In genomic region chr5:21732930-21733329, GRCm38 (mm10) we compare ENCODE assay signal across 9 mouse cellular contexts. TPM values are rescaled to one million over a fixed set of nuclear protein-coding genes. Genes with fewer than 3 reads are reported as not detected.
DNase-seq lines count a peak whose midpoint lies in the region; ATAC-seq and TF ChIP-seq lines count a peak whose summit lies in the region.
"Had no signal": no experiment of that assay in that cellular context is flagged by ENCODE, and none has a peak within 500 bp of the region (broad histone marks: within the 10 kb centered on the region; RNA-seq: fewer than 3 reads in every experiment).

No protein-coding gene starts in this region.

- H3K4me3 ChIP-seq in limb, embryonic 11.5 days (ENCODE audit: low read depth, low read length): no peak overlapping the region
- no peak overlapping the region for H3K4me3 ChIP-seq in limb, embryonic 10.5 days
- no peak overlapping the region for H3K4me3 ChIP-seq in embryonic facial prominence, embryonic 11.5 days (ENCODE audit: low read depth, low read length)
- no peak overlapping the region for H3K4me3 ChIP-seq in heart, embryonic 13.5 days
- no peak overlapping the region for H3K4me3 ChIP-seq in kidney, postnatal 0 days (replicated peaks; ENCODE audit: low read depth, low read length)
- no peak overlapping the region for H3K4me3 ChIP-seq in lung, embryonic 14.5 days (ENCODE audit: low read depth, low read length)
- H3K4me3 ChIP-seq: limb, embryonic 15.5 days had no signal

- H3K4me1 ChIP-seq in limb, embryonic 11.5 days (ENCODE audit: control insufficient read depth, insufficient read depth, low read length): peaks cover 2% of the 10 kb centered on the region; the same call in 1 of the 2 replicates
- peaks cover 8% of the 10 kb centered on the region for H3K4me1 ChIP-seq in limb, embryonic 10.5 days
- H3K4me1 ChIP-seq in embryonic facial prominence, embryonic 11.5 days (ENCODE audit: control insufficient read depth, insufficient read depth, low read length): peaks cover 2% of the 10 kb centered on the region; the same call in 1 of the 2 replicates
- peaks cover 22% of the 10 kb centered on the region for H3K4me1 ChIP-seq in heart, embryonic 13.5 days
- peaks cover 3% of the 10 kb centered on the region; the same call in 1 of the 2 replicates for H3K4me1 ChIP-seq in kidney, postnatal 0 days (replicated peaks; ENCODE audit: insufficient read depth, low read length)
- peaks cover 4% of the 10 kb centered on the region; the same call in 1 of the 2 replicates for H3K4me1 ChIP-seq in lung, embryonic 14.5 days (ENCODE audit: insufficient read depth)

- no peak overlapping the region for H3K9ac ChIP-seq in limb, embryonic 11.5 days (ENCODE audit: low read length)
- H3K9ac ChIP-seq in embryonic facial prominence, embryonic 11.5 days (replicated peaks; ENCODE audit: low read length): no peak overlapping the region
- 0 out of 2 replicates have a peak overlapping the region, but pooled peaks have one; percentile 30 for H3K9ac ChIP-seq in heart, embryonic 13.5 days
- no peak overlapping the region for H3K9ac ChIP-seq in kidney, postnatal 0 days (ENCODE audit: low read depth, low read length)
- H3K9ac ChIP-seq in lung, embryonic 14.5 days: no peak overlapping the region
- H3K9ac ChIP-seq: limb, embryonic 15.5 days had no signal

- no peaks in the 10 kb centered on the region for H3K27me3 ChIP-seq in limb, embryonic 11.5 days (ENCODE audit: control insufficient read depth, insufficient read depth, low read length)
- H3K27me3 ChIP-seq in limb, embryonic 10.5 days (ENCODE audit: low read depth, poor library complexity, severe bottlenecking): no peaks in the 10 kb centered on the region
- H3K27me3 ChIP-seq in embryonic facial prominence, embryonic 11.5 days (ENCODE audit: control insufficient read depth, insufficient read depth, low read length): no peaks in the 10 kb centered on the region
- no peaks in the 10 kb centered on the region for H3K27me3 ChIP-seq in heart, embryonic 13.5 days (replicated peaks)
- H3K27me3 ChIP-seq in kidney, postnatal 0 days (ENCODE audit: insufficient read depth, low read length): no peaks in the 10 kb centered on the region
- H3K27me3 ChIP-seq in lung, embryonic 14.5 days (ENCODE audit: insufficient read depth, low read length): no peaks in the 10 kb centered on the region
- H3K27me3 ChIP-seq: limb, embryonic 15.5 days had no signal

- WGBS in limb, embryonic 11.5 days: 64% methylated on average over 8 of the region's 8 CpGs
- WGBS in limb, embryonic 10.5 days: 73% methylated on average over 8 of the region's 8 CpGs
- 37% methylated on average over 8 of the region's 8 CpGs for WGBS in embryonic facial prominence, embryonic 11.5 days
- 24% methylated on average over 8 of the region's 8 CpGs for WGBS in heart, embryonic 13.5 days
- WGBS in kidney, postnatal 0 days: 14% methylated on average over 8 of the region's 8 CpGs
- WGBS in lung, embryonic 14.5 days: 36% methylated on average over 8 of the region's 8 CpGs

- H3K36me3 ChIP-seq in limb, embryonic 11.5 days (ENCODE audit: control insufficient read depth, insufficient read depth, low read length): no peaks in the 10 kb centered on the region
- no peaks in the 10 kb centered on the region for H3K36me3 ChIP-seq in limb, embryonic 10.5 days
- H3K36me3 ChIP-seq in embryonic facial prominence, embryonic 11.5 days (replicated peaks; ENCODE audit: control insufficient read depth, insufficient read depth, low read depth, low read length): no peaks in the 10 kb centered on the region
- no peaks in the 10 kb centered on the region for H3K36me3 ChIP-seq in heart, embryonic 13.5 days
- H3K36me3 ChIP-seq in kidney, postnatal 0 days (ENCODE audit: insufficient read depth, low read length): no peaks in the 10 kb centered on the region
- H3K36me3 ChIP-seq in lung, embryonic 14.5 days (ENCODE audit: insufficient read depth): no peaks in the 10 kb centered on the region
- H3K36me3 ChIP-seq: limb, embryonic 15.5 days had no signal

- no peak overlapping the region for H3K27ac ChIP-seq in limb, embryonic 11.5 days (replicated peaks; ENCODE audit: low read depth, low read length)
- H3K27ac ChIP-seq in limb, embryonic 10.5 days: no peak overlapping the region
- H3K27ac ChIP-seq in embryonic facial prominence, embryonic 11.5 days (replicated peaks; ENCODE audit: low read depth, low read length): peak overlapping the region; percentile 7; the same call in 1 of the 2 replicates
- H3K27ac ChIP-seq in heart, embryonic 13.5 days (replicated peaks): peak overlapping the region; percentile 81
- peak overlapping the region; percentile 58 for H3K27ac ChIP-seq in kidney, postnatal 0 days
- H3K27ac ChIP-seq in lung, embryonic 14.5 days (ENCODE audit: low read depth): no peak overlapping the region
- H3K27ac ChIP-seq: limb, embryonic 15.5 days had no signal

- DNase-seq in limb, embryonic 11.5 days (ENCODE audit: low spot score): peak; percentile 48
- DNase-seq in limb, embryonic 10.5 days (ENCODE audit: low spot score): no peak
- peak; percentile 73 for DNase-seq in embryonic facial prominence, embryonic 11.5 days (ENCODE audit: low spot score)
- DNase-seq in kidney, postnatal 0 days (ENCODE audit: low spot score): peak; percentile 80
- DNase-seq in lung, embryonic 14.5 days: peak; percentile 82
- DNase-seq in ovary, postnatal 36 days (ENCODE audit: low spot score): peak; percentile 73

- H3K4me2 ChIP-seq in limb, embryonic 11.5 days (ENCODE audit: low read depth, severe bottlenecking): no peak overlapping the region
- no peak overlapping the region for H3K4me2 ChIP-seq in embryonic facial prominence, embryonic 11.5 days (ENCODE audit: low read depth, low read length)
- 0 out of 2 replicates have a peak overlapping the region, but pooled peaks have one; percentile 20 for H3K4me2 ChIP-seq in heart, embryonic 13.5 days
- 0 out of 2 replicates have a peak overlapping the region, but pooled peaks have one; percentile 2 for H3K4me2 ChIP-seq in kidney, postnatal 0 days (ENCODE audit: low read length)
- no peak overlapping the region for H3K4me2 ChIP-seq in lung, embryonic 14.5 days
- H3K4me2 ChIP-seq: limb, embryonic 15.5 days had no signal

- H3K9me3 ChIP-seq in limb, embryonic 11.5 days (ENCODE audit: control insufficient read depth, low read length): no peaks in the 10 kb centered on the region
- no peaks in the 10 kb centered on the region for H3K9me3 ChIP-seq in limb, embryonic 10.5 days (replicated peaks)
- H3K9me3 ChIP-seq in embryonic facial prominence, embryonic 11.5 days (replicated peaks; ENCODE audit: control insufficient read depth, low read length): no peaks in the 10 kb centered on the region
- no peaks in the 10 kb centered on the region for H3K9me3 ChIP-seq in heart, embryonic 13.5 days
- no peaks in the 10 kb centered on the region for H3K9me3 ChIP-seq in kidney, postnatal 0 days (replicated peaks; ENCODE audit: low read length)
- no peaks in the 10 kb centered on the region for H3K9me3 ChIP-seq in lung, embryonic 14.5 days (ENCODE audit: low read depth, low read length)
- H3K9me3 ChIP-seq: limb, embryonic 15.5 days had no signal

- ATAC-seq in limb, embryonic 11.5 days (ENCODE audit: insufficient number of reproducible peaks, low FRiP score, low TSS enrichment, low read depth): no peak
- peak; percentile 91 for ATAC-seq in embryonic facial prominence, embryonic 11.5 days (replicated peaks; ENCODE audit: insufficient number of reproducible peaks, low FRiP score, low TSS enrichment, low read depth)
- ATAC-seq in heart, embryonic 13.5 days (ENCODE audit: extremely low read depth, insufficient number of reproducible peaks, low FRiP score, low TSS enrichment): peak; percentile 42; the same call in 1 of the 2 replicates
- peak; percentile 41 for ATAC-seq in kidney, postnatal 0 days (replicated peaks; ENCODE audit: low FRiP score, low read depth)
- ATAC-seq in lung, embryonic 14.5 days (ENCODE audit: insufficient read depth): peak; percentile 58
- ATAC-seq in CD4-positive, CD25-positive, alpha-beta regulatory T cell, adult 4 months: no peak

- peak; percentile 83 for TF ChIP-seq CTCF in kidney, postnatal 0 days (IDR thresholded peaks at IDR 0.05; ENCODE audit: low read depth)
- peak; percentile 80 for TF ChIP-seq CTCF in lung, embryonic 14.5 days (IDR thresholded peaks at IDR 0.05; ENCODE audit: low read depth)

RNA-seq across cellular contexts. Expression of gene Pmpcb, which starts 4.0 kb away (rescaled TPM):
- 96.9 and 106 TPM in 2 replicates for polyA plus RNA-seq in limb, embryonic 11.5 days (2014; fragmentation: Nextera tagmentation; extraction: Ambion mirVana)
- polyA plus RNA-seq in limb, embryonic 10.5 days (2016; fragmentation: Nextera tagmentation; extraction: Ambion mirVana): 84.4 and 85.5 TPM in 2 replicates
- 101 and 108 TPM in 2 replicates for polyA plus RNA-seq in embryonic facial prominence, embryonic 11.5 days (2014; fragmentation: Nextera tagmentation; extraction: Ambion mirVana)
- 131 and 149 TPM in 2 replicates for polyA plus RNA-seq in heart, embryonic 13.5 days (2015; fragmentation: Nextera tagmentation; extraction: Ambion mirVana)
- polyA plus RNA-seq in kidney, postnatal 0 days (2015; fragmentation: Nextera tagmentation; extraction: Ambion mirVana): 101 and 107 TPM in 2 replicates
- 85.6 TPM in 2 replicates for polyA plus RNA-seq in lung, embryonic 14.5 days (2014; fragmentation: Nextera tagmentation; extraction: Ambion mirVana)
- polyA plus RNA-seq in CD4-positive, CD25-positive, alpha-beta regulatory T cell, adult 4 months (2017; shearing (Covaris generic)): 10 to 100 TPM; 81.7 to 86.2 TPM

RNA-seq across cellular contexts. Expression of gene Napepld, which starts 31.7 kb away (rescaled TPM):
- polyA plus RNA-seq in limb, embryonic 11.5 days (2014; fragmentation: Nextera tagmentation; extraction: Ambion mirVana): 4.5 and 5.0 TPM in 2 replicates
- 2.8 TPM in 2 replicates for polyA plus RNA-seq in limb, embryonic 10.5 days (2016; fragmentation: Nextera tagmentation; extraction: Ambion mirVana)
- polyA plus RNA-seq in embryonic facial prominence, embryonic 11.5 days (2014; fragmentation: Nextera tagmentation; extraction: Ambion mirVana): 4.9 and 5.5 TPM in 2 replicates
- 4.2 and 4.7 TPM in 2 replicates for polyA plus RNA-seq in heart, embryonic 13.5 days (2015; fragmentation: Nextera tagmentation; extraction: Ambion mirVana)
- 5.4 and 5.6 TPM in 2 replicates for polyA plus RNA-seq in kidney, postnatal 0 days (2015; fragmentation: Nextera tagmentation; extraction: Ambion mirVana)
- 5.1 and 5.5 TPM in 2 replicates for polyA plus RNA-seq in lung, embryonic 14.5 days (2014; fragmentation: Nextera tagmentation; extraction: Ambion mirVana)
- 1 to 10 TPM; 3.3 to 3.9 TPM for polyA plus RNA-seq in CD4-positive, CD25-positive, alpha-beta regulatory T cell, adult 4 months (2017; shearing (Covaris generic))

RNA-seq across cellular contexts. Expression of gene Dnajc2, which starts 52.1 kb away (rescaled TPM):
- polyA plus RNA-seq in limb, embryonic 11.5 days (2014; fragmentation: Nextera tagmentation; extraction: Ambion mirVana): 93.4 and 95.6 TPM in 2 replicates
- 83.5 and 91.3 TPM in 2 replicates for polyA plus RNA-seq in limb, embryonic 10.5 days (2016; fragmentation: Nextera tagmentation; extraction: Ambion mirVana)
- polyA plus RNA-seq in embryonic facial prominence, embryonic 11.5 days (2014; fragmentation: Nextera tagmentation; extraction: Ambion mirVana): 95.4 and 111 TPM in 2 replicates
- 46.8 and 51.9 TPM in 2 replicates for polyA plus RNA-seq in heart, embryonic 13.5 days (2015; fragmentation: Nextera tagmentation; extraction: Ambion mirVana)
- polyA plus RNA-seq in kidney, postnatal 0 days (2015; fragmentation: Nextera tagmentation; extraction: Ambion mirVana): 73.9 and 77.8 TPM in 2 replicates
- 76.9 and 77.4 TPM in 2 replicates for polyA plus RNA-seq in lung, embryonic 14.5 days (2014; fragmentation: Nextera tagmentation; extraction: Ambion mirVana)
- polyA plus RNA-seq in CD4-positive, CD25-positive, alpha-beta regulatory T cell, adult 4 months (2017; shearing (Covaris generic)): 10 to 100 TPM; 30.4 to 37.1 TPM

RNA-seq across cellular contexts. Expression of gene Psmc2, which starts 52.2 kb away (rescaled TPM):
- 230 and 231 TPM in 2 replicates for polyA plus RNA-seq in limb, embryonic 11.5 days (2014; fragmentation: Nextera tagmentation; extraction: Ambion mirVana)
- polyA plus RNA-seq in limb, embryonic 10.5 days (2016; fragmentation: Nextera tagmentation; extraction: Ambion mirVana): 227 and 247 TPM in 2 replicates
- polyA plus RNA-seq in embryonic facial prominence, embryonic 11.5 days (2014; fragmentation: Nextera tagmentation; extraction: Ambion mirVana): 252 and 265 TPM in 2 replicates
- polyA plus RNA-seq in heart, embryonic 13.5 days (2015; fragmentation: Nextera tagmentation; extraction: Ambion mirVana): 138 and 158 TPM in 2 replicates
- polyA plus RNA-seq in kidney, postnatal 0 days (2015; fragmentation: Nextera tagmentation; extraction: Ambion mirVana): 157 and 171 TPM in 2 replicates
- polyA plus RNA-seq in lung, embryonic 14.5 days (2014; fragmentation: Nextera tagmentation; extraction: Ambion mirVana): 188 and 190 TPM in 2 replicates
- polyA plus RNA-seq in CD4-positive, CD25-positive, alpha-beta regulatory T cell, adult 4 months (2017; shearing (Covaris generic)): 100 to 1,000 TPM; 147 to 164 TPM

Comparison
In these comparisons a context has a peak if more than half of its experiments do, and no peak if none do; other contexts are left out.
1. ATAC-seq: peak in embryonic facial prominence, embryonic 11.5 days (single experiment), heart, embryonic 13.5 days (single experiment), kidney, postnatal 0 days (single experiment) and lung, embryonic 14.5 days (single experiment); none in limb, embryonic 11.5 days (single experiment) and CD4-positive, CD25-positive, alpha-beta regulatory T cell, adult 4 months (single experiment).
2. H3K27ac ChIP-seq: peak in embryonic facial prominence, embryonic 11.5 days (single experiment), heart, embryonic 13.5 days (single experiment) and kidney, postnatal 0 days (single experiment); none in limb, embryonic 11.5 days (single experiment), limb, embryonic 10.5 days (single experiment) and lung, embryonic 14.5 days (single experiment).
3. H3K4me2 ChIP-seq: peak in heart, embryonic 13.5 days (single experiment) and kidney, postnatal 0 days (single experiment); none in limb, embryonic 11.5 days (single experiment), embryonic facial prominence, embryonic 11.5 days (single experiment) and lung, embryonic 14.5 days (single experiment).